Mouse (Mus musculus) forebrain, embryonic 16.5 days (tissue): ENCODE measurements around the gene Aox1. TPM values are rescaled to one million over a fixed set of nuclear protein-coding genes. Genes with fewer than 3 reads are reported as not detected.
"Not testable (repeated sequence)": the region's sequence is repeated elsewhere in the genome, so short reads cannot be mapped to it uniquely, and the experiment has no call there.

Experiments
- ATAC-seq: fragments of 200-750 bp; cut with Nextera tagmentation; 2 replicates; pipeline ENCODE4 v1.8.0; 2017; ENCODE audit warnings: mild to moderate bottlenecking, moderate library complexity
- H3K27ac ChIP-seq: fragments of 300-500 bp; sonication (generic); 2 replicates; pipeline ENCODE4 v1.5.1; 2014; ENCODE audit warnings: low read length, control low read depth
- H3K27me3 ChIP-seq: fragments of 300-500 bp; sonication (generic); replicated peaks from 2 replicates; pipeline ENCODE4 v1.6.1; 2014; ENCODE audit warnings: low read length; ENCODE audit not compliant: control insufficient read depth, insufficient read depth
- H3K36me3 ChIP-seq: fragments of 300-500 bp; sonication (generic); 2 replicates; pipeline ENCODE4 v1.6.1; 2014; ENCODE audit not compliant: control insufficient read depth, insufficient read depth
- H3K4me1 ChIP-seq: fragments of 300-500 bp; sonication (generic); replicated peaks from 2 replicates; pipeline ENCODE4 v1.6.1; 2014; ENCODE audit warnings: low read length; ENCODE audit not compliant: control insufficient read depth, insufficient read depth
- H3K4me2 ChIP-seq: fragments of 300-500 bp; sonication (generic); 2 replicates; pipeline ENCODE4 v1.6.1; 2014; ENCODE audit warnings: mild to moderate bottlenecking, low read length, control low read depth
- H3K4me3 ChIP-seq: fragments of 300-500 bp; sonication (generic); replicated peaks from 2 replicates; pipeline ENCODE4 v1.5.1; 2014; ENCODE audit warnings: mild to moderate bottlenecking, low read length, control low read depth
- H3K9ac ChIP-seq: fragments of 300-500 bp; sonication (generic); replicated peaks from 2 replicates; pipeline ENCODE4 v1.6.1; 2014; ENCODE audit warnings: low read depth, low read length, control low read depth
- H3K9me3 ChIP-seq: fragments of 300-500 bp; sonication (generic); 2 replicates; pipeline ENCODE4 v1.6.1; 2016; ENCODE audit warnings: low read length; ENCODE audit not compliant: control insufficient read depth
- WGBS: fragments of 180-500 bp; shearing (Covaris S2); extraction: QIAGEN DNeasy Blood & Tissue Kit; methylation state at CpG from one replicate; pipeline ENCODE4 v1.1.7; 2014; 5-methylcytosine and 5-hydroxymethylcytosine counted together
- polyA plus RNA-seq: library from polyadenylated mRNA; unstranded; fragments of >200 nt; fragmentation: Nextera tagmentation; extraction: Ambion mirVana; gene quantifications from 2 replicates; pipeline ENCODE4 v1.2.1, GENCODE M21; 2015

Aox1 gene
- polyA plus RNA-seq, 1 experiment from 2014 or later, result 0.37 TPM

DNA sequence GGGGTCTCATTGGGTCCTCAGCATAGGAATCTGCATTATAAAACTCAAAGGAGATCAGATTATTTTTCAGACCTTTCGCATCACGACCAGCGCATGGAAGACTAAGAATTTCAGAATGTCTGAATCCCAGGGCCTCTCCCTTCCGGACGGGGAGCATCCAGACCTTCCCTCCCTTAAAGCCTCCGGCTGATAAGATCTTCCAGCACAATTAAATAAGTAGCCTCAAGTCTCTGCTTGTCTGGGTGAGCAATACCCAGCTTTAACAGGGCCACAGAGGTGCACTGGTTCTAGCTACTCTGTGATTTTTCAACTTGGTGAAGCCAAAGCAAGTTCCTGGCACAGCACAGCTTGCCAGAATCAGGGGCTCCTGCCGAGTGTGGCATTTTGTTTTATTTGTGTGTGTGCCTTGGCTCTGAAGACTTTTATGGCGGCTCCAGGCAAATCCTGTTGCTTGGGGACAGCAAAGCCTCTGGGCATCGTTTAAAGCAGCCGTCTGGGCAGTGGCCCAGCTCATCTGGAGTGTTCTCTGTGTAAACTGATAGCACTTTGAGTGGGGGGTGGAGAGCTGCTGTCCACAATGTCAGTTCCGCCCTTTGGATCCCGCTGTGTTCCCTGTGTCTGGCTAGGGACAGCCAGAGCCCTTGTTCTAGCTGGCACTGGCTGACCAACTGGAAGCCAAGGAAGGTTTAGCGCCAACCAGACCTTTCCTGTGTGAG is 583 bp downstream of the Aox1 start:
- WGBS, result 31% methylated on average over 13 of the region's 13 CpGs
- no peaks in the 10 kb centered on the region for H3K36me3 ChIP-seq
- peaks cover 10% of the 10 kb centered on the region; the same call in 1 of the 2 replicates for H3K4me1 ChIP-seq
- no peak overlapping the region for H3K27ac ChIP-seq
- ATAC-seq, result peak; percentile 73
- no peaks in the 10 kb centered on the region for H3K9me3 ChIP-seq
- H3K27me3 ChIP-seq, result no peaks in the 10 kb centered on the region
- peak overlapping the region; percentile 37 for H3K4me2 ChIP-seq
- H3K9ac ChIP-seq, result no peak overlapping the region
- H3K4me3 ChIP-seq, result no peak overlapping the region

- Histone ChIP-seq H3K27ac (no peak overlapping the region), H3K27me3 (no peaks in the 10 kb centered on the region), H3K4me3 (no peak overlapping the region), H3K9me3 (no peaks in the 10 kb centered on the region), H3K36me3 (no peaks in the 10 kb centered on the region), H3K4me1 (peaks cover 10% of the 10 kb centered on the region; the same call in 1 of the 2 replicates), H3K9ac (no peak overlapping the region), H3K4me2 (no peak overlapping the region)
- WGBS, result 55% methylated on average over 10 of the region's 10 CpGs
- ATAC-seq, result peak; percentile 77
Observed at GRCm38 (mm10) chr1:58031160-58031769, 1.5 kb downstream of the Aox1 start.

DNA sequence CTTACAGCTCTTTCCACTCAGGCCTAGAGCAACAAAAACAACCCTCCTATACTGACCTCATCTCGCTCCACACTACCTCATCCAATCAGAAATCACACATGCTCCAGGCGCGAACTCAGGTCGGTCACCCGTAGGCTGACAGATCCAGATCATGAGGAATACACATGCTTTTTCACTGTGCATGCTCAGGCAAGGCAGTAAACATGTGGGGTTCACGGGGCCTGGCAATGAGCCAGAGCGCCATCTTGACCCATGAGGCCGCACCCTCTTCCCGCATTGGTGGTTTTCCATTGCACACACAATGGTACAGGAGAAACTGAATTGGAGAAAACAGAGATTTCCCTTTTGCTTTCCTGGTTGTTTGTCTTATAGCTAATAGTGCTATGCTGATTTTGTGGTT is 7.6 kb downstream of the Aox1 start:
- not testable (repeated sequence) for H3K36me3 ChIP-seq, H3K27me3 ChIP-seq, H3K27ac ChIP-seq, H3K4me2 ChIP-seq, H3K4me1 ChIP-seq, H3K4me3 ChIP-seq, H3K9me3 ChIP-seq, ATAC-seq, H3K9ac ChIP-seq
- WGBS, result 93% methylated on average over 9 of the region's 9 CpGs

DNA sequence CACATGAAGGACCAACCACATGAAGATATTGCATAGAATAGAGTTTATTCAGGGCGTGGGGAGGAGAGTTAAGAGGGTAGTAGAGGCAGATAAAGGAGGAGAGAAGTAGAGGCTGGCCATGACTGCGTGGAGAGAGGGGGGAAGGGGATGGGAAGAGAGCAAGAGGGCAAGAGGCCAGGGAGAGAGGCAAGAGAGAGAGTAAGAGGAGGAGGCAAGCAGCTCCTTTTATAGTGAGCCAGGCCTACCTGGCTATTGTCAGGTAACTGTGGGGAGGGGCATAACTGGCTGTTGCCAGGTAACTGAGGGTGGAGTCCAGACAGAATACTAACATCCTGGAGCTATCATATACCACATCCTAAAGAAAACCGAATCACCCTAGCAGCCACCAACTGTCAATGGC is 15.3 kb downstream of the Aox1 start:
- Histone ChIP-seq H3K27me3 (no peaks in the 10 kb centered on the region), H3K9me3 (no peaks in the 10 kb centered on the region), H3K4me3 (no peak overlapping the region), H3K36me3 (no peaks in the 10 kb centered on the region), H3K27ac (no peak overlapping the region), H3K4me1 (no peaks in the 10 kb centered on the region), H3K4me2 (no peak overlapping the region), H3K9ac (no peak overlapping the region)
- no peak for ATAC-seq
- 74% methylated on average over 3 of the region's 3 CpGs for WGBS

- 68% methylated on average over 5 of the region's 5 CpGs for WGBS
- Histone ChIP-seq H3K4me2 (no peak overlapping the region), H3K27ac (no peak overlapping the region), H3K4me3 (no peak overlapping the region), H3K36me3 (no peaks in the 10 kb centered on the region), H3K9me3 (no peaks in the 10 kb centered on the region), H3K27me3 (no peaks in the 10 kb centered on the region), H3K4me1 (no peaks in the 10 kb centered on the region), H3K9ac (no peak overlapping the region)
- no peak; the same call in 1 of the 2 replicates for ATAC-seq
Observed at GRCm38 (mm10) chr1:58045546-58045945, 15.8 kb downstream of the Aox1 start.

DNA sequence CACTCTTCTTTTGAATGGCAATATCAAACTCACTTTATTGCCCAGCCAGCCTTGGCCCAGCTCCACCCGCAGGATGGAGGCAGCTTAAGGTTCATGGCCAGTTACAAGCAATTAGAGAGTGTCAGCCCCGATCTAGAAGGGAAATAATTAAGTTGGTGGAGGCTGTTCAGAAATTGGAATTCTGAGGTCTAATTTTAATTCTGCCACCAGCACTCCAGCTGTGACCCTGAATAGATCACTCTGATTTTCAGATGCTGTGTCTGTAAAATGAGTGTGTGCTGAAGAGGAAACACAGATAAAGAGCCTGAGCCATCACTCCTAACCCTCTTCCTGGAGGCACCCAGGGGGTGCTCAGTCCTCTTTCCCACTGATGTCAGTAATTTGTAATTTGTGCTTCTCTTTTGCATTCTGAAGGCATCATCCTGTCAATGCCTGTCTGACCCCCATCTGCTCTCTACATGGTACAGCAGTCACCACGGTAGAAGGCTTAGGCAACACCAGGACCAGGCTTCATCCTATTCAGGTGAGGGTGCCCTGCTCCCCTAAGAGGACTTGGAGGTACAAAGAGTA is 17.1 kb downstream of the Aox1 start:
- H3K27me3 ChIP-seq, result no peaks in the 10 kb centered on the region
- H3K27ac ChIP-seq, result no peak overlapping the region
- H3K9ac ChIP-seq, result no peak overlapping the region
- H3K4me3 ChIP-seq, result no peak overlapping the region
- peak; percentile 79 for ATAC-seq
- H3K9me3 ChIP-seq, result no peaks in the 10 kb centered on the region
- 15% methylated on average over 3 of the region's 3 CpGs for WGBS
- H3K4me1 ChIP-seq, result no peaks in the 10 kb centered on the region
- H3K4me2 ChIP-seq, result no peak overlapping the region
- no peaks in the 10 kb centered on the region for H3K36me3 ChIP-seq

DNA sequence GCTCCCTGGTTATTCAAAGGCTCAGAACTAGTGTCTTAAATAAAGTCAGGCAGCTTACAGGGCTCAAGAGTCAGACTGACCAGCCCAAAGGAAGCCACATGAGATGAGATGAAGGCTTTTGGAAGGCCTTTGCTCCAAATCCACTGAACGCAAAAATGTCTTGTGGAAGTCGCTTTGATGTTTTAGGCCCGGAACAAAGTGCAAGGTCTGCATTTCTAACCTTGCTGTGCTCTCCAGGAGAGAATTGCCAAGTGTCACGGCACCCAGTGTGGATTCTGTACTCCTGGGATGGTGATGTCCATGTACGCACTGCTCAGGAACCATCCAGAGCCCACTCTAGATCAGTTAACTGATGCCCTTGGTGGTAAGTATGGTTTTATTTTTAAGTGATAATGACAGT is 19.4 kb downstream of the Aox1 start:
- H3K27ac ChIP-seq, result no peak overlapping the region
- H3K36me3 ChIP-seq, result no peaks in the 10 kb centered on the region
- H3K4me1 ChIP-seq, result no peaks in the 10 kb centered on the region
- H3K4me3 ChIP-seq, result no peak overlapping the region
- H3K9me3 ChIP-seq, result no peaks in the 10 kb centered on the region
- no peak overlapping the region for H3K4me2 ChIP-seq
- H3K9ac ChIP-seq, result no peak overlapping the region
- WGBS, result 93% methylated on average over 5 of the region's 5 CpGs
- ATAC-seq, result no peak
- no peaks in the 10 kb centered on the region for H3K27me3 ChIP-seq

- Histone ChIP-seq H3K27me3 (no peaks in the 10 kb centered on the region), H3K4me2 (no peak overlapping the region), H3K9ac (no peak overlapping the region), H3K4me1 (peaks cover 3% of the 10 kb centered on the region; the same call in 1 of the 2 replicates), H3K9me3 (no peaks in the 10 kb centered on the region), H3K27ac (no peak overlapping the region), H3K36me3 (no peaks in the 10 kb centered on the region), H3K4me3 (no peak overlapping the region)
- ATAC-seq, result peak; percentile 43; the same call in 1 of the 2 replicates
- 74% methylated on average over 11 of the region's 11 CpGs for WGBS
Observed at GRCm38 (mm10) chr1:58055598-58055997, 25.9 kb downstream of the Aox1 start.

- Histone ChIP-seq H3K4me1 (peaks cover 3% of the 10 kb centered on the region; the same call in 1 of the 2 replicates), H3K9me3 (no peaks in the 10 kb centered on the region), H3K4me2 (no peak overlapping the region), H3K27me3 (no peaks in the 10 kb centered on the region), H3K36me3 (no peaks in the 10 kb centered on the region), H3K27ac (no peak overlapping the region), H3K4me3 (no peak overlapping the region), H3K9ac (no peak overlapping the region)
- 79% methylated on average over 13 of the region's 13 CpGs for WGBS
- ATAC-seq, result no peak; the same call in 1 of the 2 replicates
Observed at GRCm38 (mm10) chr1:58056074-58056807, 26.5 kb downstream of the Aox1 start.
